Mouse (Mus musculus): ENCODE measurements around the gene Alx3.

GRCm38 (mm10) chr3:107577810-107578390 lies 16.9 kb upstream of the Alx3 start:
- no peak for TF ChIP-seq CTCF (conservative IDR thresholded peaks at IDR 0.05; ENCODE audit: low read length)
- no peak for TF ChIP-seq NANOG (IDR thresholded peaks at IDR 0.05; ENCODE audit: borderline replicate concordance, low read length)
